Mouse (Mus musculus) CH12.LX (cell line): ENCODE data around the gene Zfp386. TPM values are rescaled to one million over a fixed set of nuclear protein-coding genes. Genes with fewer than 3 reads are reported as not detected.
"Not testable (repeated sequence)": the region's sequence is repeated elsewhere in the genome, so short reads cannot be mapped to it uniquely, and the experiment has no call there.

Source experiments
- DNase-seq: peaks from one replicate; pipeline ENCODE4 v3.0.0-alpha.2; 2013; ENCODE audit errors: extremely low read depth
- H3K27ac ChIP-seq: 2 replicates; pipeline ENCODE4 v1.5.1; 2012; ENCODE audit warnings: low read depth, mild to moderate bottlenecking, control low read depth, moderate library complexity; ENCODE audit not compliant: insufficient read depth
- H3K27me3 ChIP-seq: replicated peaks from 2 replicates; pipeline ENCODE3; 2012; ENCODE audit warnings: inconsistent platforms
- H3K36me3 ChIP-seq, 2 experiments: replicated peaks in 1 of 2; 2 replicates each; pipeline versions ENCODE3 to v1.6.1; 2012; ENCODE audit warnings: inconsistent platforms in 1 of 2, low read length in 1 of 2, mild to moderate bottlenecking in 1 of 2, mixed read lengths in 1 of 2, moderate library complexity in 1 of 2; ENCODE audit not compliant: control insufficient read depth in 1 of 2, insufficient read depth in 1 of 2
- H3K4me1 ChIP-seq, 2 experiments: 2 replicates each; pipeline ENCODE4 v1.6.1; 2012; ENCODE audit warnings: inconsistent platforms in 1 of 2, moderate library complexity in 1 of 2; ENCODE audit not compliant: insufficient read depth in 2 of 2, control insufficient read depth in 1 of 2
- H3K4me2 ChIP-seq: 2 replicates; pipeline ENCODE4 v1.6.1; 2012; ENCODE audit warnings: low read depth, mild to moderate bottlenecking, control low read depth; ENCODE audit not compliant: poor library complexity, insufficient read depth, severe bottlenecking
- H3K4me3 ChIP-seq, 3 experiments: fragments of 150-350 bp in 1 of 3; sonication (generic) in 1 of 3; replicated peaks in 1 of 3; 2 replicates each; pipeline versions ENCODE3 to v1.5.1; 2011 to 2012; ENCODE audit warnings: low read depth in 2 of 3, low read length in 2 of 3, mild to moderate bottlenecking in 2 of 3, moderate library complexity in 2 of 3, control low read depth in 1 of 3, improper control_type of control experiment in 1 of 3, inconsistent platforms in 1 of 3, mixed read lengths in 1 of 3; ENCODE audit not compliant: poor library complexity in 1 of 3
- H3K79me2 ChIP-seq: replicated peaks from 2 replicates; pipeline ENCODE4 v1.6.1; 2012; ENCODE audit warnings: mild to moderate bottlenecking, moderate library complexity; ENCODE audit not compliant: control insufficient read depth, poor library complexity, insufficient read depth, severe bottlenecking; ENCODE audit errors: extremely low read depth
- H3K9ac ChIP-seq: 2 replicates; pipeline ENCODE4 v1.6.1; 2012; ENCODE audit warnings: low read depth, mild to moderate bottlenecking, control low read depth, moderate library complexity; ENCODE audit not compliant: insufficient read depth
- H3K9me3 ChIP-seq: replicated peaks from 2 replicates; pipeline ENCODE3; 2012; ENCODE audit warnings: low read length, inconsistent platforms, mixed read lengths
- BHLHE40 ChIP-seq: IDR thresholded peaks from 2 replicates; pipeline ENCODE4 v1.6.1; 2011; ENCODE audit warnings: mild to moderate bottlenecking, low read depth, low read length, improper control_type of control experiment
- CHD2 ChIP-seq: IDR thresholded peaks from 2 replicates; pipeline ENCODE4 v1.6.1; 2011; ENCODE audit warnings: low read length, improper control_type of control experiment
- E2F4 ChIP-seq: IDR thresholded peaks from 2 replicates; pipeline ENCODE4 v1.6.1; 2011; ENCODE audit warnings: low read depth, low read length, improper control_type of control experiment; ENCODE audit not compliant: insufficient replicate concordance
- ELF1 ChIP-seq: IDR thresholded peaks from 2 replicates; pipeline ENCODE4 v1.6.1; 2014; ENCODE audit warnings: low read depth, mild to moderate bottlenecking, inconsistent platforms, low read length, improper control_type of control experiment
- HCFC1 ChIP-seq: IDR thresholded peaks from 2 replicates; pipeline ENCODE4 v1.6.1; 2012; ENCODE audit warnings: low read depth, mild to moderate bottlenecking, inconsistent platforms, low read length, improper control_type of control experiment
- IRF4 ChIP-seq: IDR thresholded peaks from 2 replicates; pipeline ENCODE4 v1.6.1; 2014; ENCODE audit warnings: low read depth, mild to moderate bottlenecking, inconsistent platforms, low read length, improper control_type of control experiment
- JUND ChIP-seq: conservative IDR thresholded peaks from 2 replicates; pipeline ENCODE4 v1.6.1; 2011; ENCODE audit warnings: low read depth, low read length, improper control_type of control experiment
- MAX ChIP-seq: IDR thresholded peaks from 2 replicates; pipeline ENCODE4 v1.6.1; 2011; ENCODE audit warnings: low read length, improper control_type of control experiment
- MAZ ChIP-seq: IDR thresholded peaks from 2 replicates; pipeline ENCODE4 v1.6.1; 2012; ENCODE audit warnings: low read depth, mild to moderate bottlenecking, inconsistent platforms, low read length, improper control_type of control experiment, moderate library complexity
- MEF2A ChIP-seq: IDR thresholded peaks from 2 replicates; pipeline ENCODE4 v1.6.1; 2014; ENCODE audit warnings: low read depth, mild to moderate bottlenecking, inconsistent platforms, low read length, improper control_type of control experiment, borderline replicate concordance
- MXI1 ChIP-seq: IDR thresholded peaks from 2 replicates; pipeline ENCODE4 v1.6.1; 2011; ENCODE audit warnings: mild to moderate bottlenecking, low read depth, low read length, improper control_type of control experiment
- MYC ChIP-seq: IDR thresholded peaks from 2 replicates; pipeline ENCODE4 v1.6.1; 2011; ENCODE audit warnings: low read depth, mild to moderate bottlenecking, improper control_type of control experiment, low read length
- NELFE ChIP-seq: IDR thresholded peaks from 2 replicates; pipeline ENCODE4 v1.6.1; 2011; ENCODE audit warnings: low read depth, low read length, improper control_type of control experiment
- NRF1 ChIP-seq: IDR thresholded peaks from 2 replicates; pipeline ENCODE4 v1.6.1; 2014; ENCODE audit warnings: low read depth, mild to moderate bottlenecking, inconsistent platforms, low read length, improper control_type of control experiment, moderate library complexity
- POLR2A ChIP-seq: IDR thresholded peaks from 2 replicates; pipeline ENCODE4 v1.6.1; 2011; ENCODE audit warnings: low read depth, mild to moderate bottlenecking, improper control_type of control experiment, low read length
- RAD21 ChIP-seq: IDR thresholded peaks from 2 replicates; pipeline ENCODE4 v1.6.1; 2011; ENCODE audit warnings: low read depth, mild to moderate bottlenecking, low read length, improper control_type of control experiment, moderate library complexity
- SIN3A ChIP-seq: IDR thresholded peaks from 2 replicates; pipeline ENCODE4 v1.6.1; 2012; ENCODE audit warnings: low read length, improper control_type of control experiment, inconsistent platforms
- TBP ChIP-seq: conservative IDR thresholded peaks from 2 replicates; pipeline ENCODE4 v1.6.1; 2011; ENCODE audit warnings: low read depth, low read length, improper control_type of control experiment
- TCF12 ChIP-seq: IDR thresholded peaks from 2 replicates; pipeline ENCODE4 v1.6.1; 2014; ENCODE audit warnings: low read depth, mild to moderate bottlenecking, inconsistent platforms, low read length, improper control_type of control experiment
- ZC3H11A ChIP-seq: IDR thresholded peaks from 2 replicates; pipeline ENCODE4 v1.6.1; 2012; ENCODE audit warnings: low read depth, mild to moderate bottlenecking, inconsistent platforms, low read length, improper control_type of control experiment
- ZMIZ1 ChIP-seq: IDR thresholded peaks from 2 replicates; pipeline ENCODE4 v1.6.1; 2012; ENCODE audit warnings: low read depth, mild to moderate bottlenecking, inconsistent platforms, low read length, improper control_type of control experiment
- ZNF384 ChIP-seq: IDR thresholded peaks from 2 replicates; pipeline ENCODE4 v1.6.1; 2012; ENCODE audit warnings: low read depth, low read length, improper control_type of control experiment, inconsistent platforms
- dilution Hi-C: fragments of 300-500 bp; cut with MboI; formaldehyde crosslinking; loops from 2 replicates; pipeline ENCODE4 v1.14.3; 2020; ENCODE audit warnings: low sequenced_read_pairs; ENCODE audit not compliant: extremely low pct_unique_long_range_greater_than_20kb, extremely low pct_ligation_motif_present
- in situ Hi-C: fragments of 300-500 bp; cut with MboI; formaldehyde crosslinking; loops from 3 replicates; pipeline ENCODE4 v1.14.3; 2019; ENCODE audit warnings: low sequenced_read_pairs, low pct_ligation_motif_present, low pct_unique_long_range_greater_than_20kb, mixed read lengths
- polyA plus RNA-seq: library from polyadenylated mRNA; unstranded; fragments of >175 nt; gene quantifications from 2 replicates; pipeline ENCODE4 v1.2.1, GENCODE M21; 2012; ENCODE audit warnings: low read depth; ENCODE audit not compliant: insufficient read length
- total RNA-seq, 2 experiments: library from RNA; depleted of rRNA; stranded (reverse); fragments of 300-350 nt in 1 of 2; fragments of >200 nt in 1 of 2; gene quantifications; 2 replicates each; pipeline ENCODE4 v1.2.3; 2012 to 2014

Zfp386 gene
- total RNA-seq (2012; rRNA removed) (13.4 and 13.9 TPM in 2 replicates), total RNA-seq (2014; rRNA removed) (41.7 and 48.2 TPM in 2 replicates), polyA plus RNA-seq (17.6 and 23.4 TPM in 2 replicates)

- peaks cover 4% of the 10 kb centered on the region for H3K27me3 ChIP-seq
- peaks cover 13% of the 10 kb centered on the region for H3K79me2 ChIP-seq
- peak within 1 kb of the TSS; percentile 78 to 92 (median 88) for H3K4me3 ChIP-seq
- in situ Hi-C loops = no loop called here
- dilution Hi-C loops = no loop called here
- peak; percentile 99 for DNase-seq
- TF ChIP-seq ZNF384 = no peak
- 0 out of 2 replicates have a peak, but pooled peaks have one; percentile 11 for TF ChIP-seq MYC
- TF ChIP-seq HCFC1 = peak; percentile 77
- peak; percentile 99 for TF ChIP-seq CHD2
- peak; percentile 58; the same call in 1 of the 2 replicates for TF ChIP-seq ZMIZ1
- peak; percentile 72 for TF ChIP-seq POLR2A
- TF ChIP-seq E2F4 = peak; percentile 71; the same call in 1 of the 2 replicates
- TF ChIP-seq SIN3A = peak; percentile 94
- peak; percentile 52; the same call in 1 of the 2 replicates for TF ChIP-seq TCF12
- peak; percentile 35; the same call in 1 of the 2 replicates for TF ChIP-seq NRF1
- TF ChIP-seq NELFE = peak; percentile 70; the same call in 1 of the 2 replicates
- TF ChIP-seq ZC3H11A = no peak
- peak; percentile 67; the same call in 1 of the 2 replicates for TF ChIP-seq TBP
- TF ChIP-seq MXI1 = peak; percentile 73
- 0 out of 2 replicates have a peak, but pooled peaks have one; percentile 48 for TF ChIP-seq IRF4
- TF ChIP-seq MAX = no peak
- TF ChIP-seq ELF1 = peak; percentile 45; the same call in 1 of the 2 replicates
- TF ChIP-seq MEF2A = no peak
- no peak for TF ChIP-seq RAD21
- TF ChIP-seq MAZ = no peak
- no peak for TF ChIP-seq JUND
- TF ChIP-seq BHLHE40 = 0 out of 2 replicates have a peak, but pooled peaks have one; percentile 15
- no peaks in the 10 kb centered on the region for H3K9me3 ChIP-seq
- peak within 1 kb of the TSS; percentile 93 for H3K9ac ChIP-seq
- H3K36me3 ChIP-seq = peaks cover 0 to 18% of the 10 kb centered on the region in 2 experiments
- peak within 1 kb of the TSS; percentile 56 for H3K27ac ChIP-seq
- peaks cover 3 to 30% of the 10 kb centered on the region in 2 experiments; a peak in 3 of 4 replicates for H3K4me1 ChIP-seq
- peak within 1 kb of the TSS; percentile 86 for H3K4me2 ChIP-seq
Observed at GRCm38 (mm10) chr12:116047440-116048377, at the start of gene Zfp386. Gene Zfp386 (plus strand): TSS chr12:116047724.

- H3K36me3 ChIP-seq, H3K4me3 ChIP-seq, H3K27ac ChIP-seq, H3K27me3 ChIP-seq, dilution Hi-C loops, H3K9ac ChIP-seq, DNase-seq, H3K4me1 ChIP-seq, in situ Hi-C loops, H3K4me2 ChIP-seq, H3K9me3 ChIP-seq, H3K79me2 ChIP-seq: not testable (repeated sequence)
Observed at GRCm38 (mm10) chr12:115999784-116000183, 47.7 kb upstream of the Zfp386 start.
